Mouse (Mus musculus) embryonic facial prominence, embryonic 14.5 days (tissue): ENCODE measurements around the gene Suox. TPM values are rescaled to one million over a fixed set of nuclear protein-coding genes. Genes with fewer than 3 reads are reported as not detected.
"Not testable (repeated sequence)": the region's sequence is repeated elsewhere in the genome, so short reads cannot be mapped to it uniquely, and the experiment has no call there.

ENCODE experiments used
- ATAC-seq: fragments of 200-750 bp; cut with Nextera tagmentation; 2 replicates; pipeline ENCODE4 v1.8.0; 2017; ENCODE audit warnings: low read depth, moderate number of reproducible peaks, moderate TSS enrichment
- DNase-seq: peaks from one replicate; pipeline ENCODE4 v3.0.0-alpha.2; 2015; ENCODE audit warnings: low spot score
- H3K27ac ChIP-seq: fragments of 300-500 bp; sonication (generic); replicated peaks from 2 replicates; pipeline ENCODE4 v1.5.1; 2014; ENCODE audit warnings: low read depth, mild to moderate bottlenecking, low read length, moderate library complexity
- H3K27me3 ChIP-seq: fragments of 300-500 bp; sonication (generic); replicated peaks from 2 replicates; pipeline ENCODE4 v1.6.1; 2014; ENCODE audit warnings: low read length; ENCODE audit not compliant: control insufficient read depth, insufficient read depth
- H3K36me3 ChIP-seq: fragments of 300-500 bp; sonication (generic); 2 replicates; pipeline ENCODE4 v1.6.1; 2014; ENCODE audit warnings: low read length, mixed read lengths; ENCODE audit not compliant: control insufficient read depth, insufficient read depth
- H3K4me1 ChIP-seq: fragments of 300-500 bp; sonication (generic); 2 replicates; pipeline ENCODE4 v1.6.1; 2014; ENCODE audit warnings: antibody characterized with exemption, low read length; ENCODE audit not compliant: control insufficient read depth, insufficient read depth
- H3K4me2 ChIP-seq: fragments of 300-500 bp; sonication (generic); 2 replicates; pipeline ENCODE4 v1.6.1; 2014; ENCODE audit warnings: low read depth, mild to moderate bottlenecking, low read length, moderate library complexity, mixed read lengths
- H3K4me3 ChIP-seq: fragments of 300-500 bp; sonication (generic); 2 replicates; pipeline ENCODE4 v1.5.1; 2014; ENCODE audit warnings: low read depth, mild to moderate bottlenecking, low read length
- H3K9ac ChIP-seq: fragments of 300-500 bp; sonication (generic); 2 replicates; pipeline ENCODE4 v1.6.1; 2014; ENCODE audit warnings: low read depth, mild to moderate bottlenecking, low read length, moderate library complexity, mixed read lengths
- H3K9me3 ChIP-seq: fragments of 300-500 bp; sonication (generic); 2 replicates; pipeline ENCODE4 v1.6.1; 2016; ENCODE audit warnings: low read length; ENCODE audit not compliant: control insufficient read depth
- WGBS: fragments of 180-500 bp; shearing (Covaris S2); extraction: QIAGEN DNeasy Blood & Tissue Kit; methylation state at CpG from one replicate; pipeline ENCODE4 v1.1.7; 2014; 5-methylcytosine and 5-hydroxymethylcytosine counted together
- polyA plus RNA-seq: library from polyadenylated mRNA; unstranded; fragments of >200 nt; fragmentation: Nextera tagmentation; extraction: Ambion mirVana; gene quantifications from 2 replicates; pipeline ENCODE4 v1.2.1, GENCODE M21; 2014

The Suox gene
- polyA plus RNA-seq, 1 experiment from 2014 or later, result 11.1 TPM

GRCm38 (mm10) chr10:128626311-128627310 lies 47.3 kb downstream of the Suox start, which contains the start of gene Rps26:
Rps26 (minus strand) TSS chr10:128626747.
- Histone ChIP-seq H3K9ac (peak within 1 kb of the TSS; percentile 97), H3K9me3 (no peaks in the 10 kb centered on the region), H3K4me2 (peak within 1 kb of the TSS; percentile 91), H3K36me3 (peaks cover 36% of the 10 kb centered on the region), H3K27me3 (no peaks in the 10 kb centered on the region), H3K4me1 (peaks cover 6% of the 10 kb centered on the region; the same call in 1 of the 2 replicates), H3K27ac (peak within 1 kb of the TSS; percentile 76), H3K4me3 (peak within 1 kb of the TSS; percentile 72)
- DNase-seq (peak; percentile 100), ATAC-seq (peak; percentile 98)
- whole genome bisulfite sequencing, result 1% methylated on average over 40 of the region's 40 CpGs

GRCm38 (mm10) chr10:128625287-128625894 lies 48.5 kb downstream of the Suox start:
- WGBS, result 37% methylated on average over 7 of the region's 7 CpGs
- H3K4me3 ChIP-seq, result peak overlapping the region; percentile 72

GRCm38 (mm10) chr10:128623106-128623613 lies 50.7 kb downstream of the Suox start:
- H3K4me2 ChIP-seq, ATAC-seq, H3K27ac ChIP-seq, H3K9ac ChIP-seq, DNase-seq, H3K4me1 ChIP-seq, H3K27me3 ChIP-seq, H3K9me3 ChIP-seq, H3K4me3 ChIP-seq: not testable (repeated sequence)
- H3K36me3 ChIP-seq, result peaks cover 36% of the 10 kb centered on the region
- 81% methylated on average over 4 of the region's 4 CpGs for WGBS

More at GRCm38 (mm10) chr10:128625287-128625894, 48.5 kb downstream of the Suox start:
- Histone ChIP-seq H3K4me2 (peak overlapping the region; percentile 91), H3K9ac (peak overlapping the region; percentile 97), H3K27me3 (no peaks in the 10 kb centered on the region), H3K36me3 (peaks cover 36% of the 10 kb centered on the region), H3K27ac (peak overlapping the region; percentile 76), H3K4me1 (peaks cover 6% of the 10 kb centered on the region; the same call in 1 of the 2 replicates), H3K9me3 (no peaks in the 10 kb centered on the region)
- ATAC-seq, result no peak
- DNase-seq, result no peak

- Histone ChIP-seq H3K9me3 (no peaks in the 10 kb centered on the region), H3K4me2 (no peak overlapping the region), H3K27me3 (no peaks in the 10 kb centered on the region), H3K4me1 (peaks cover 6% of the 10 kb centered on the region; the same call in 1 of the 2 replicates), H3K9ac (no peak overlapping the region), H3K4me3 (no peak overlapping the region), H3K27ac (no peak overlapping the region), H3K36me3 (peaks cover 36% of the 10 kb centered on the region)
- no peak for ATAC-seq
- DNase-seq, result no peak
- WGBS, result 86% methylated on average over 4 of the region's 4 CpGs
Measured at GRCm38 (mm10) chr10:128622702-128623101, 51.2 kb downstream of the Suox start.

- no peaks in the 10 kb centered on the region for H3K27me3 ChIP-seq
- H3K4me3 ChIP-seq, result no peak overlapping the region
- H3K4me1 ChIP-seq, result peaks cover 6% of the 10 kb centered on the region; the same call in 1 of the 2 replicates
- no peak overlapping the region for H3K4me2 ChIP-seq
- 68% methylated on average over 3 of the region's 3 CpGs for WGBS
- no peaks in the 10 kb centered on the region for H3K9me3 ChIP-seq
- ATAC-seq, result no peak
- no peak overlapping the region for H3K9ac ChIP-seq
- DNase-seq, result no peak
- no peak overlapping the region; the same call in 1 of the 2 replicates for H3K27ac ChIP-seq
- H3K36me3 ChIP-seq, result peaks cover 36% of the 10 kb centered on the region
Measured at GRCm38 (mm10) chr10:128621986-128622520, 51.8 kb downstream of the Suox start.

- Histone ChIP-seq H3K36me3 (peaks cover 32% of the 10 kb centered on the region), H3K9ac (no peak overlapping the region), H3K4me1 (peaks cover 4% of the 10 kb centered on the region; the same call in 1 of the 2 replicates), H3K9me3 (no peaks in the 10 kb centered on the region), H3K27ac (no peak overlapping the region), H3K4me2 (no peak overlapping the region), H3K27me3 (no peaks in the 10 kb centered on the region), H3K4me3 (no peak overlapping the region)
- no peak for ATAC-seq
- no peak for DNase-seq
Measured at GRCm38 (mm10) chr10:128620241-128620640, 53.6 kb downstream of the Suox start.

Other genes starting within 250 kb of the Suox start
- 84.1 and 91.4 TPM in 2 replicates for gene Smarcc2, start 214.8 kb downstream of the Suox start, polyA plus RNA-seq
- gene Myl6, start 179.9 kb downstream of the Suox start, polyA plus RNA-seq, result 1,095 and 1,174 TPM in 2 replicates
- gene Myl6b, start 175.4 kb downstream of the Suox start, polyA plus RNA-seq, result 5.6 and 6.8 TPM in 2 replicates
- gene Esyt1, start 148.2 kb downstream of the Suox start, polyA plus RNA-seq, result 44.2 and 46.8 TPM in 2 replicates
- 11.4 and 12.5 TPM in 2 replicates for gene Zc3h10, start 126.3 kb downstream of the Suox start, polyA plus RNA-seq
- 4,564 and 5,119 TPM in 2 replicates for gene Rpl41, start 124.8 kb downstream of the Suox start, polyA plus RNA-seq
- 187 and 202 TPM in 2 replicates for gene Pa2g4, start 108.1 kb downstream of the Suox start, polyA plus RNA-seq
- 22.5 and 22.7 TPM in 2 replicates for gene Erbb3, start 84.4 kb downstream of the Suox start, polyA plus RNA-seq
- gene Rps26, start 47.3 kb downstream of the Suox start, polyA plus RNA-seq, result 1,114 and 1,162 TPM in 2 replicates
- gene Ikzf4, start 28.1 kb downstream of the Suox start, polyA plus RNA-seq, result 2.2 and 4.0 TPM in 2 replicates
- 74.7 and 75.4 TPM in 2 replicates for gene Rab5b, start 22.2 kb upstream of the Suox start, polyA plus RNA-seq
- gene Pmel, start 30.1 kb upstream of the Suox start, polyA plus RNA-seq, result 14.0 and 14.6 TPM in 2 replicates
- 99.2 and 105 TPM in 2 replicates for gene Cdk2, start 31.0 kb upstream of the Suox start, polyA plus RNA-seq
- 16.7 and 17.0 TPM in 2 replicates for gene Dgka, start 70.8 kb upstream of the Suox start, polyA plus RNA-seq
- gene Pym1, start 73.8 kb upstream of the Suox start, polyA plus RNA-seq, result 27.1 and 34.7 TPM in 2 replicates
- 1.4 and 1.8 TPM in 2 replicates for gene Mmp19, start 116.8 kb upstream of the Suox start, polyA plus RNA-seq
- gene Dnajc14, start 130.0 kb upstream of the Suox start, polyA plus RNA-seq, result 42.7 and 47.9 TPM in 2 replicates
- gene Tmem198b, start 130.3 kb upstream of the Suox start, polyA plus RNA-seq, result 13.7 and 14.9 TPM in 2 replicates
- 185 and 194 TPM in 2 replicates for gene Sarnp, start 143.3 kb upstream of the Suox start, polyA plus RNA-seq
- gene Ormdl2, start 147.6 kb upstream of the Suox start, polyA plus RNA-seq, result 49.0 and 49.5 TPM in 2 replicates
- gene Gdf11, start 217.6 kb upstream of the Suox start, polyA plus RNA-seq, result 4.7 and 5.0 TPM in 2 replicates
- gene Cd63, start 226.9 kb upstream of the Suox start, polyA plus RNA-seq, result 916 and 959 TPM in 2 replicates
- 15.5 and 16.0 TPM in 2 replicates for gene Rdh5, start 248.8 kb upstream of the Suox start, polyA plus RNA-seq
- gene Bloc1s1, start 250.0 kb upstream of the Suox start, polyA plus RNA-seq, result 242 and 248 TPM in 2 replicates